Mouse (Mus musculus): Measurements from ENCODE around the gene Tcl1b2. TPM values are rescaled to one million over a fixed set of nuclear protein-coding genes. Genes with fewer than 3 reads are reported as not detected.
"Not testable (repeated sequence)": the region's sequence is repeated elsewhere in the genome, so short reads cannot be mapped to it uniquely, and the experiment has no call there.

The Tcl1b2 gene
- polyA plus RNA-seq, 1 experiment, result not detected

GRCm38 (mm10) chr12:105109812-105110211 lies 36.0 kb upstream of the Tcl1b2 start:
- Histone ChIP-seq H3K4me3 (ENCODE audit: low read depth, low read length) (no peak overlapping the region), H3K27me3 (ENCODE audit: control insufficient read depth, insufficient read depth, low read length) (no peaks in the 10 kb centered on the region), H3K36me3 (ENCODE audit: control insufficient read depth, insufficient read depth, low read length) (no peaks in the 10 kb centered on the region), H3K27ac (ENCODE audit: insufficient read depth, low read depth, low read length) (no peak overlapping the region), H3K4me1 (ENCODE audit: control insufficient read depth, insufficient read depth, insufficient read length, low read length) (no peaks in the 10 kb centered on the region)
- 62% methylated on average over 4 of the region's 4 CpGs for WGBS
- TF ChIP-seq CTCF (IDR thresholded peaks at IDR 0.05; ENCODE audit: extremely low read depth, insufficient read length, insufficient replicate concordance, low read depth, low read length) (no peak), POLR2A (IDR thresholded peaks at IDR 0.05; ENCODE audit: low read depth, low read length) (no peak)

GRCm38 (mm10) chr12:105112321-105112988 lies 33.4 kb upstream of the Tcl1b2 start:
- Histone ChIP-seq H3K4me3 (ENCODE audit: low read depth, low read length) (no peak overlapping the region), H3K27ac (ENCODE audit: insufficient read depth, low read depth, low read length) (no peak overlapping the region), H3K36me3 (ENCODE audit: control insufficient read depth, insufficient read depth, low read length) (no peaks in the 10 kb centered on the region), H3K4me1 (ENCODE audit: control insufficient read depth, insufficient read depth, insufficient read length, low read length) (no peaks in the 10 kb centered on the region), H3K27me3 (ENCODE audit: control insufficient read depth, insufficient read depth, low read length) (no peaks in the 10 kb centered on the region)
- TF ChIP-seq POLR2A (IDR thresholded peaks at IDR 0.05; ENCODE audit: low read depth, low read length) (no peak), CTCF (IDR thresholded peaks at IDR 0.05; ENCODE audit: extremely low read depth, insufficient read length, insufficient replicate concordance, low read depth, low read length) (no peak)
- WGBS, result 38% methylated on average over 13 of the region's 13 CpGs

DNA sequence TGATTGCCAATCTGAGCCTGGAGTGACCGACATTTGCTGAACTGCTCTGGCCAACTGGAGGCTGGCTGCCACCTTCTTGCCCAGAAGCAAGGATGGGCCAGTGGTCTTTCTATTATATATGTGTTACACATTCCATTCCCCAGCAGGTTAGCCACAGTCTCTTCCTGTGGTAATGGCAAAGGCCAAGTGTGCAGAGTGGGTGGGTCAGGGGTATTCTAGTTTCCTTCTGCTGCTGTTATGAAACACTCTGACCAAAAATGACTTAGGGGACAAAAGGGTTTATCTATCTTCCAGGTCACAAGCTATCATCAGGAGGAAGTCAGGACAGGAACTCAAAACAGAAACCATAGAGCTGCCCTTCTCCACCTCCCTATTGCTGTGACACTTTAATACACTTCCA lies 29.2 kb upstream of the Tcl1b2 start:
- H3K4me3 ChIP-seq (ENCODE audit: low read depth, low read length), result no peak overlapping the region
- no peaks in the 10 kb centered on the region for H3K36me3 ChIP-seq (ENCODE audit: control insufficient read depth, insufficient read depth, low read length)
- H3K27me3 ChIP-seq (ENCODE audit: control insufficient read depth, insufficient read depth, low read length), result no peaks in the 10 kb centered on the region
- H3K27ac ChIP-seq (ENCODE audit: insufficient read depth, low read depth, low read length), result no peak overlapping the region
- 87% methylated on average over 1 of the region's 1 CpGs for WGBS
- TF ChIP-seq CTCF (IDR thresholded peaks at IDR 0.05; ENCODE audit: extremely low read depth, insufficient read length, insufficient replicate concordance, low read depth, low read length), result no peak
- TF ChIP-seq POLR2A (IDR thresholded peaks at IDR 0.05; ENCODE audit: low read depth, low read length), result no peak
- no peaks in the 10 kb centered on the region for H3K4me1 ChIP-seq (ENCODE audit: control insufficient read depth, insufficient read depth, insufficient read length, low read length)

DNA sequence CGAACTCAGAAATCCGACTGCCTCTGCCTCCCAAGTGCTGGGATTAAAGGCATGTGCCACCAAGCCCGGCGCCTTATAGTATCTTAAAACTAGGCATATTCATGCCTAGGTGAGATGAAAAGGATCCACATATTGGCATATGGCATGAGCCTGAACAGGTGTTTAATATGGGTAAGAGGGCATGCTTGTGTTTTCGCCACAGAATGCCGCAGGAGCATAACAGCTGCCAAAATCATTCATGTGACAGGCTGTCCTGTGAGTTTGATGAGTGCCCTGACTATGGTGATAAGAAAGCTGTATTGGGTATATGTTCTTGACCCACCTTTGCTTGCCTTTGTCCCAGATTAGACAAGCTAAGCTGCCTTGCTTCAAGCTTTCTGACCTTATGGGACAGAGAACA lies 20.5 kb upstream of the Tcl1b2 start:
- H3K4me1 ChIP-seq (ENCODE audit: control insufficient read depth, insufficient read depth, insufficient read length, low read length), result no peaks in the 10 kb centered on the region
- H3K36me3 ChIP-seq (ENCODE audit: control insufficient read depth, insufficient read depth, low read length), result no peaks in the 10 kb centered on the region
- no peak overlapping the region for H3K4me3 ChIP-seq (ENCODE audit: low read depth, low read length)
- whole genome bisulfite sequencing, result 78% methylated on average over 6 of the region's 6 CpGs
- no peaks in the 10 kb centered on the region for H3K27me3 ChIP-seq (ENCODE audit: control insufficient read depth, insufficient read depth, low read length)
- TF ChIP-seq CTCF (IDR thresholded peaks at IDR 0.05; ENCODE audit: extremely low read depth, insufficient read length, insufficient replicate concordance, low read depth, low read length), result no peak
- no peak for TF ChIP-seq POLR2A (IDR thresholded peaks at IDR 0.05; ENCODE audit: low read depth, low read length)
- no peak overlapping the region for H3K27ac ChIP-seq (ENCODE audit: insufficient read depth, low read depth, low read length)

GRCm38 (mm10) chr12:105126516-105126915 lies 19.3 kb upstream of the Tcl1b2 start:
- TF ChIP-seq POLR2A (IDR thresholded peaks at IDR 0.05; ENCODE audit: low read depth, low read length) (no peak), CTCF (IDR thresholded peaks at IDR 0.05; ENCODE audit: extremely low read depth, insufficient read length, insufficient replicate concordance, low read depth, low read length) (no peak)
- Histone ChIP-seq H3K36me3 (ENCODE audit: control insufficient read depth, insufficient read depth, low read length) (no peaks in the 10 kb centered on the region), H3K4me3 (ENCODE audit: low read depth, low read length) (no peak overlapping the region), H3K27ac (ENCODE audit: insufficient read depth, low read depth, low read length) (no peak overlapping the region), H3K4me1 (ENCODE audit: control insufficient read depth, insufficient read depth, insufficient read length, low read length) (no peaks in the 10 kb centered on the region), H3K27me3 (ENCODE audit: control insufficient read depth, insufficient read depth, low read length) (no peaks in the 10 kb centered on the region)
- 80% methylated on average over 4 of the region's 4 CpGs for WGBS

DNA sequence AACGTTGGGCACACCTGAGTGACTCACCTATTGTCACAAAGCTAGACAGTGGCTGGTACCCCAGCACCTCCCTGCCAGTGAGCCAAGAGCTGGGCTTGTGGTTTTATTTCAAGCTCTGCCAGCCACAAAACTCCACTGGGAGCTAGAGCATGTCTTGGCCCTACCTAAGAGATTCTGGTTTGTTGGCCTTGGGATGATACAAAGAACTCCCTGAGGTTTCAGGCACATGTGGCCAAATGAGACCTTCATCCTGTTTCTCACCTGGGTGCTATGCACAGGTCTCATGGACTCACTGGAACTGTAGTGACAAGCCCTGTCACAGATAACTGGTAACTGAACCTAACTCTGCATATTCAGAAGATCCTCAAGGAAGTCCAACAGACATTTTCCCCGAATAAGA lies 18.2 kb upstream of the Tcl1b2 start:
- no peaks in the 10 kb centered on the region for H3K4me1 ChIP-seq (ENCODE audit: control insufficient read depth, insufficient read depth, insufficient read length, low read length)
- WGBS, result 83% methylated on average over 2 of the region's 2 CpGs
- no peak overlapping the region for H3K4me3 ChIP-seq (ENCODE audit: low read depth, low read length)
- H3K27ac ChIP-seq (ENCODE audit: insufficient read depth, low read depth, low read length), result no peak overlapping the region
- no peaks in the 10 kb centered on the region for H3K27me3 ChIP-seq (ENCODE audit: control insufficient read depth, insufficient read depth, low read length)
- H3K36me3 ChIP-seq (ENCODE audit: control insufficient read depth, insufficient read depth, low read length), result no peaks in the 10 kb centered on the region
- TF ChIP-seq CTCF (IDR thresholded peaks at IDR 0.05; ENCODE audit: extremely low read depth, insufficient read length, insufficient replicate concordance, low read depth, low read length) (no peak), POLR2A (IDR thresholded peaks at IDR 0.05; ENCODE audit: low read depth, low read length) (no peak)

DNA sequence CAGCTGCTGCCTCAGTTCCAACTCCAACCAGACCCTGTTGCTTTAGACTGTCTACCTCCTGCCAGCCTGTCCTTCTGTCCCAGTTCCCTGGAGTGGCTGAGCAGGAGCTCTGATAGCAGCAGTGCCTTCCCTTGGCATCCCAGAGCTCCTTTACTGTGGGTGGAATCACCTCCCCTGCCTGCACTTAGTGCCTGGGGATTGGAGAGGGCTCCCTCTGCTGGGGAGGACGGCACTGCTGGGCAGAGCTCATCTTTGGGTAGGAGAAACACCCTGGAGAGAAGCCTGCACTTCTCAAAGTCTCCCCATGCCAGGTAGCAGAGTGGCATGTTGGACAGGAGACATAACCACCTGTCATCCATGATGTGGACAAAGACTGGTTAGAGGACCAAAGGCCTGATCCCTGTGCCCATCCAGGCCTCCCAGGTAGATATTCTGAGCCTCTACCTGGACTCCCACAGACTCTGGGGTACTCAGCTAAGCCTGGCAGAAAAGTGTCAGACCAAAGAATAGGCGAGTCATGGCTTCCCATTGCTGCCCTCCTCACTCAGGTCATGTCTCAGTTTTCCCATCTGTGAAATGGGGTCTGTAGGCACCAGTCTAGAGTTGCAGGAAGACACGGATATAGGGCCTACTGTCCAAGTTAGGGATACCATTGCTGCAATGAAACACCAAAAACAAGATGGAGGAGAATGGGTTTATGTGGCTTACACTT lies 16.2 kb upstream of the Tcl1b2 start:
- H3K4me1 ChIP-seq (ENCODE audit: control insufficient read depth, insufficient read depth, insufficient read length, low read length); H3K4me3 ChIP-seq (ENCODE audit: low read depth, low read length); H3K27me3 ChIP-seq (ENCODE audit: control insufficient read depth, insufficient read depth, low read length); H3K36me3 ChIP-seq (ENCODE audit: control insufficient read depth, insufficient read depth, low read length); H3K27ac ChIP-seq (ENCODE audit: insufficient read depth, low read depth, low read length): not testable (repeated sequence)
- 53% methylated on average over 3 of the region's 3 CpGs for WGBS

- not testable (repeated sequence) for H3K27me3 ChIP-seq (ENCODE audit: control insufficient read depth, insufficient read depth, low read length); H3K4me1 ChIP-seq (ENCODE audit: control insufficient read depth, insufficient read depth, insufficient read length, low read length); H3K4me3 ChIP-seq (ENCODE audit: low read depth, low read length); H3K36me3 ChIP-seq (ENCODE audit: control insufficient read depth, insufficient read depth, low read length); H3K27ac ChIP-seq (ENCODE audit: insufficient read depth, low read depth, low read length)
- WGBS, result 48% methylated on average over 2 of the region's 2 CpGs
Measured at GRCm38 (mm10) chr12:105134167-105134566, 11.6 kb upstream of the Tcl1b2 start.

- H3K36me3 ChIP-seq (ENCODE audit: control insufficient read depth, insufficient read depth, low read length); H3K27me3 ChIP-seq (ENCODE audit: control insufficient read depth, insufficient read depth, low read length); H3K27ac ChIP-seq (ENCODE audit: insufficient read depth, low read depth, low read length); H3K4me1 ChIP-seq (ENCODE audit: control insufficient read depth, insufficient read depth, insufficient read length, low read length); H3K4me3 ChIP-seq (ENCODE audit: low read depth, low read length): not testable (repeated sequence)
- 65% methylated on average over 4 of the region's 4 CpGs for WGBS
Measured at GRCm38 (mm10) chr12:105134826-105135225, 11.0 kb upstream of the Tcl1b2 start.

DNA sequence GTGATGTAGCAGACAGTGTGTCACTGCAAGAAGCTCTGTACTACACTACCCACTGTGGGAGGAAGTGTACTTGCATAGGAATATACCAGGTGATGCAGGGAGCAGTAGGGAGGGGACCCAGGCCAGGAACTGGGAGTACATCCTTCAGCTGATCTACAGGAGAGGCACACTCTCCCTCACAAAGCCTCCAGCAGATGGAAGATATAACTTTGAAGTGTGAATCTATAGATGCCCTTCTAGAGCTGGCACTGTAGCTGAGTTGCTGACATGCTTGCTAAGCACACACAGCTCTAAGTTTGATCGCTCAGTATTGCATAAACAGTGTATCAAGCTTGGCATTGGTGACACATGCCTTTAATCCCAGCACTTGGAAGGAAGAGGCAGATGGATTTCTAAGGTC lies 8.1 kb upstream of the Tcl1b2 start:
- 76% methylated on average over 1 of the region's 1 CpGs for WGBS
- H3K27ac ChIP-seq (ENCODE audit: insufficient read depth, low read depth, low read length), result not testable (repeated sequence)

More for the DNA sequence above, 8.1 kb upstream of the Tcl1b2 start:
- not testable (repeated sequence) for H3K36me3 ChIP-seq (ENCODE audit: control insufficient read depth, insufficient read depth, low read length); H3K4me1 ChIP-seq (ENCODE audit: control insufficient read depth, insufficient read depth, insufficient read length, low read length); H3K4me3 ChIP-seq (ENCODE audit: low read depth, low read length); H3K27me3 ChIP-seq (ENCODE audit: control insufficient read depth, insufficient read depth, low read length)
